Mouse (Mus musculus): Measurements from ENCODE around the gene Ispd.
A peak's percentile ranks its signal among the peaks of the same experiment; 100 is the strongest.

Gene Ispd

DNA sequence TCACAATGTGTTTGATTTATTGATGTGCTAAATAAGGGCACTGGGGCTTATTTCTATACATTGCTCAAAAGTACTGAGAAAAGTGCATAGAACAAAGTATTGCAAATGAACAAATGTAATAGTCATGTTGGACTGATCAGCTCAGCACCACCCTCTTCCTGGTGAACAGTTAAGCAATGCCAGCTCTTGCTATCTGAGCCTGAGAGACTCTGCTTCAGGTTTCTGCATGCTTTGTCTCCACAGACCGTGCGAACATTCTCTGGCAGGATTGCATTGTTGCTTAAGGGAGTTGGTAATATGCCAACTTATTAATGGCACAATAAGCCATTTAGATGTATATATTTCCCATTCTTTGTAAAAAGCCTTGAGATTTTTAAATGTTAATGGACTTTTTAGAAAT is 182.9 kb downstream of the Ispd start:
- no peak for DNase-seq (ENCODE audit: low read depth)

DNA sequence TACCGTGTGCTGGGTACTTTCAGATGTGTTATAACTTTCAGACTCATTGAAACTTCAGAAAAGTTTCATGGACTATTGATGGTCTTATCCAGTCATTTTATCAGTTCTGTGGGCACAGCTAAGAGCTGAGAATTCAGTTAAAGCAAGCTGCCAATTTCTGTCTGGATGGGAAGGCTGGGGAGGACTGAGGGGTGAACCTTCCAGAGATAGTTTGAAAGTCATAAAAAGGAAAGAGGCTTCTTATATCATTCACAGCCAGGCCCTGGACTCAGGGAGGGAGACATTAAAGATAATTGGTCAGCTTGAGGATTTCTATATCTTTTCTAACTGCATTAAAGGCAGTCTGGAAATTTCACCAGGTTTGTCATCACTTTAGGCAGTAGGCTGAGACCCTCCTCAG is 185.7 kb downstream of the Ispd start:
- DNase-seq (ENCODE audit: low read depth) = no peak

DNA sequence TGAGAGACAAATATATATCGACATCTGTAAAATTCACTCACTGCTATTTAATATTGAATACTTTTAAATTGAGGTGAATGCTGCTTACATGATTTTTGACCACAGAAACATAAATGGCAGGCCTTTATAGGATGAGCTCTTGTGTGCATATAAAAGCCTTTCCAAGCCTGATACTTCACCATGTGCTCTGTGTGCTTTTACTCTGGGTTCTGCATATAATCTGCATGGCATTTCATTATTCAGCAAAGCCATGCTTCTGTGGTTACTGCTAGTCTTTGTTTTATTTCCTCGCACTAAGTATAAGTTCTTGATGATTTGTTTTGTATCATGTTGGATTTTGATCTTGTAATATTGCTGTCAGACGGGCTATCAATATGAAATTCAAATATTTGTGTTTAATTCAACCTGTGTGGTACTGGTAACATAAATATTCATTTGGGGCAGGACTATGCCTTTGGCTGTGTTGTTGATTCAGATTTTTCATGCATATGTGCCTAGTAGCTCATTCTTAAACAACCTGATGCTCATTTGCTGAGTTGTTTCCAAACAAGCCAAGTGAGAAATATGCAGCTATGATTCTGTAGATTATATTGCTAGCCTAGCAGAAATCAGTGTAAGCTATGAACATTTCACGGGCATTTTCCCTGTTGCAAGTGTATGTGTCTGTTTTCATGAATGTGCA is 189.3 kb downstream of the Ispd start:
- DNase-seq (ENCODE audit: low read depth) = no peak

DNA sequence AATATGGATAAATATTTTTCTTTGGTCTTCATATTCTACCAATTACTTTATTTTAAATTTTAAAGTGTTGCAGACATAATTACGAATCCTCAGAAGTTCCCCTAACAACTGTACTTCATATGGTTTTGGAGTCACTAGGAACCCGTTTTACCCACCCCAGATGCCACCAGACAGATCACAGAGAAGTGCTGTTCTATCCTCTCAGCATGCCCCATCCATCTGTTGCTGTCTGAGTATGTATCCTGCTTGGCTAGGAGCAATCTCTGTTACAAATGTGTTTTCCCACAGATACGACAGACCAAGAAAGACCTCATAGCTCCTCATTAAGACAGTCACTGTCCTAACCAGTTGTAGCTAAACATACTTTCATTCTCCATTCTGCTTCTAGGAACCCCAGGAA is 203.6 kb downstream of the Ispd start:
- no peak for DNase-seq (ENCODE audit: low read depth)

DNA sequence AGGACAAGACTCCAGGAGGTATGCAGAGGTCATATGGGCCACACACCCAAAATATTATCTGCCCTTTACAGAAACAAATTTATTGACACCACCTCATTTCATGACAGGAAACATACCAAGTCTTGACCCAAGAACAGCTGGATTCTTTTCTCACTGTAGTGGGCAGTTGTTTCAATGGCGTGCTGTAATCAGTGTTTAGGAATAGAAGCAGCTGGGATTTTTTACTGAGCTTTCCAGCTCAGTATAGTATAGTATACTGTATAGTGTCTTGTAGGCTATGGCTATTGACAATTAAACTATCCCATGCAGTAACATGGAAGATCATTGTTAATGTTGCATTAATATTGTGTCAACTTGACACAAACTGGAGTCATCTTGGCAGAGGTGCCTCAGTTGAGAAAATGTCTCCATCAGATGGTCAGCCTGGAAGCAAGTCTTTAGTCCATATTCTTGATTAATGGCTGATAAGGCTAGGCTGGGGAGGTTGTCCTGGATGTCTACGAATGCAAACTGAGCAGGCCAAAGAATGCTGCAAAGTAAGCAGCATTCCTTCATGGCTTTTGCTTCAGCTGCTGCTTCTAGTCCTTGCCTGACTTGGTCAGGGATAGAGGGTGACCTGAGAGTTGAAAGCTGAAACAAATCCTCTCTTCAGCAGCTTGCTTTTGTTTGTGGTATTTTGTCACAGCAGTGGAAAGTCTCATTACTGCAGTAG is 216.4 kb downstream of the Ispd start:
- DNase-seq (ENCODE audit: low read depth) = no peak

DNA sequence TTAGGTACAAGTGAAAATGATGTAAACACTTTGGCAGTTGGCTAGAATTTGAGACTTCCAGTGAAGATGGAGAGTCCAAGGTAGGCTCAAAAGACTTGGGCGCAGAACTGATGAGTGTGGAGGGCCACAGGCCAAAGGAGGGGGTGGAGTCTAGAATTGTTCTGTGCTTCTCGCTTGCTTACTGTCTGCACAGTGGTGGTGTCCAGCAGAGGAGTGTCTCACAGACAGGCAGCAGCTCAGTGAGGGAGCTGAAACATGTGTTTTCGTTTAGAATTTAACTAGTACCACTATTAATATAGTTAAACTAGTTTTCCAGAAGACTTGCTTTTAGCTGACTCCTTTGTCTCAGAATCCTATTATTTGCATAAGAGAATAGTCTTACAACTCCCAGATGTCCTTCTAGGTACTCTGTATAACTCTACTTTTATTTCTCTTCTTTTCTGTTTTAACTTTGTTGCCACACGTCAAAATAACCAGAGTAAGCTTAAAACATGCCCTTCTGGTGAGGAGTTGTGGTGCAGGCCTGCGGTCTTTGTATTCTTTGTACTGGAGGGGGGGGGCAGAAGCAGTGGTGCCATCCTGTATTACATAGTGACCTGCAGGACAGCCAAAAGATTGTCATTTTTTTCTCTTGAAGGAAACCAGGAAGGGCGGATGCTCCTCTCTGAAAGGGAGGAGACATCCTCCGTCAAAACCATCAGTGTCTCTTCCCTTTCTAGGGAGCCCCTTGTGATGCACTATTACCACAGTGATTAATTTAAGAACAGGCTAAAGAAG is 240.9 kb downstream of the Ispd start:
- DNase-seq (ENCODE audit: low read depth) = no peak

DNA sequence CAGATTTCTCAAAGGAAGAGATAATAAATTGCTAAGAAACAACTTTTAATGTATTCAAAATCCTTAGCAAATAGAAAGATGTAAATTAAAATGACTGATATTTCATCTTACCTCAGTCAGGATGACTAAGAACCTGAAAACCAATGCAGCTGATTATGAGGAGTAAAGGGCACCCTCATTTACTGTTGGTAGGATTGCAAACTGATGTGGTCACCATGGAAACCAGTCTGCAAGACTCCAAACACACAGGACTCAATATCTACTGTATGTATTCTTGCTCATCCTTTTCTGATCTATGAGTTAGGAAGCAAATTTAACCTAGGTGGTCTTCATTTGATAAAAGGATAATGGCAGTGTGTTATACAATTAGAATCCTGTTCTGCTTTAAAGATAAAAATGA is 246.0 kb downstream of the Ispd start:
- no peak for DNase-seq (ENCODE audit: low read depth)

DNA sequence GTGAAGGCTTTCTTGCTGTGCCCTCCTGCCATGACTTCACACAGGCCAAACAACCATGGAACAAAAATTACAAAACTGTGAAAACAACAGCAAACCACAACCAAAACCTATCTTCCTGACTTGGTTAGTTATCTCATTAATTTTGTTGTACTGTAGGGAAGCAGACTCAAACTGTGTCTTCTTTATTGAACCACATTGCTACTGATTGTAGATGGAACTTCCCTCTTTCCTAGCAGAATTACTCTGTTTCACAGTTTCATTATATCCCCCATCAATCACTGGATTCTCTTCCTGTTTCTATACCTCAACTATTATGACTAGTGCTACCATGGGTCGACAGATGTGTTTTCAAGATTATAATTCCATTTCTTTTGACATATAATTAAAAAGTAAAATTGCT is 251.2 kb downstream of the Ispd start:
- DNase-seq (ENCODE audit: low read depth) = no peak

DNA sequence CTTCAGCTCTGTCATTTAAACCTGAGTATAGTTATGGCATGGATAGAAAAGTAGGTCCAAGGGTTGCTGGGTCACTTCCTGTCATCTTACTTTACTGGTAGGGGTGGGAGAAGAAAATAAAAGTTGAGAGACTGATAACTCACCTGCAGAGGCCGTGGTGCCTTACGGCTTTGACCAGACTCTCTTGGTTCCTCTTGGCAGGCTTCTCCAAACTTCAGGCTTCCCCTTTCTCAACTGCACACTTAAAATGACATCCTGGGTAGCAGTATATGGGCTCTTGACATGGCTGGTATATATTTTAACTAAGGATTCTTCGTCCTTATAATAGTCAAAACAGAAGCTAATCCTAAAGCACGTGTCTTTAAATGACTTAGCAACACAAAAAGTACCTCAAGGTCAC is 266.3 kb downstream of the Ispd start:
- no peak for DNase-seq (ENCODE audit: low read depth)

DNA sequence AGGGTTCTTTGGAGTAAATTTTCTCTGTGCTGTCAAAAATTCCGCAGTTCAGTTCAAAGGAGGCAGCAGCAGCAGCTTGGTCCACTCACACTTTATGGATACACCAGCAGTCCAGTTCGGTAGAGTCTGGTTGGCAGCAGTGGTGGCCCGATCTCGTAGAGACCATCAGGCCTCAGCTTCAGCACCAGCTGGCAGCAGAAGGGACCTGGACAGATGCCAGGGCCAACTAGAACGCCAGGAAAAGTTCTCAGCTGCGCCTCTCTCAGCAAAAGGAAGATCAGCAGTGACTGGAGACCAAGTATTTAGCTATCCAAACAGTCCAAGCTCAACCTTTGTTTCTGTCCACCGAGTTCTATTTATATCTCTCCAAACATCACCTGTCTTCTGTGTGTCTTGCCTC is 281.2 kb downstream of the Ispd start:
- no peak for DNase-seq (ENCODE audit: low read depth)

DNA sequence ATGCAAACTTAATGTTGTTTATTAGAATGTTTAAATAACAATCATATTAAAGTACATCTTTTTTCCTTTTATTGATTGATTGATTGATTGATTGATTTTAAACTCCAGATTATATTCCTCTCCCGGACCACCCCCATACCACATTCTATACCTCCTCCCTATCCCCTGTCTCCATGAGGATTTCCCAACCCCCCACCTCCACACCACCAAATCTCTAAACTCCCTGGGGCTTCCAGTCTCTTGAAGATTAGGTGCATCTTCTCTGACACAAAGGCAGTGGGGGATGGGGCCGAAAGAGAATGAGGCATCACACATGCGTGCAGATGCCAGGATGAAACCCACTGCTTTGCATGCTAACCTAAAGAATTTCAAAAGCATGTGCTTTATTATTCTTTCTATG is 283.5 kb downstream of the Ispd start:
- DNase-seq (ENCODE audit: low read depth) = no peak

DNA sequence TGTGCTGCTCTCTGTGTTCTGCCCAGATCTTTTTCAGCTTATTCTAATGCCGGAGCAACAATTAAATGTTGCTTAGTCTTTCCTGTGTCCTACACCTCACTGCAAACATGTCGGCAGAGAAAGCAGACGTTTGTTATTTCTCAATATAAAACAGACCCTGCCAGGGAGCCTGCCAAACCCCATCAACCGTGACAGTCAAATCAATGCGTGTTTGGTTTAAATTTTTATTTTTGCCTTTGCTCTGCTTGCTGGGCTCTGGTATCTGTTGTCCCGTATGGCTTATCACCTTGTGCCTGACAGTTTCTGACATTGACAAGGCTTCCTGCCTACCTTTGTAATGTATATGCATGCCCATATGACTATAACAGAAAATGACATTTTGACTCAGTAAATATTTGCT is 285.5 kb downstream of the Ispd start:
- no peak for DNase-seq (ENCODE audit: low read depth)

DNA sequence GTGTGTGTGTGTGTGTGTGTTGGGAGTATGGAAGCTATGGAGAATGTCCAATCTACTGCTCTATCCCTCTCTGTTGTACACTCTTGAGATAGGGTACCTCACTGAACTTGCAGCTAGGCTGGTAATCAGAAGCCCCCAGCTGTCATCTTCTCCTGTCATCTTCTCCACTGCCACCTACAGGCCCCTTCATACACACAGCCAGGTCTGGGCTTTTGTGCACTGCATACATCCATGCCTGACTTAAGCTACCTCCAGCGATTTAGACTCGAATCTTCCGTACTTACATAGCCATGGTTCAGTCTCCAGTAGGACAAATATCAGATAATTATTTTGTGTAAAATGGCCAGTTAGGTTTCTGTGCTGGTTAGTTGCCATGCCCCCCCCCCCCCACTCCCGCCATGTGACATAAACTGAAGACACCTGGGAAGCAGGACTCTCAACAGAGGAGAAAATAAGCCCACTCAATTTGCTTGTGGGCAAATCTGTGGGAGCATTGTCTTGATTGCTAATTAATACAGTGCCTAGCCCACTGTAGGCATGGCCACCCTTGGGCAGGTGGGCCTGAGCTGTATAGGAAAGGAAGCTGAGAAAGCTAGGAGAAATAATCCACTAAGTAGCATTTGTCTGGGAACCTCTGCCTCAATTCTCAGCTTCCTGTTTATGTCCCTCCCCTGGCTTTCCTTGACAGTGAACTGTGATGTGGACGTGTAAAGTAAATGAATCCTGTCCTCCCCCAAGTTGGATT is 289.1 kb downstream of the Ispd start:
- no peak for DNase-seq (ENCODE audit: low read depth)

DNA sequence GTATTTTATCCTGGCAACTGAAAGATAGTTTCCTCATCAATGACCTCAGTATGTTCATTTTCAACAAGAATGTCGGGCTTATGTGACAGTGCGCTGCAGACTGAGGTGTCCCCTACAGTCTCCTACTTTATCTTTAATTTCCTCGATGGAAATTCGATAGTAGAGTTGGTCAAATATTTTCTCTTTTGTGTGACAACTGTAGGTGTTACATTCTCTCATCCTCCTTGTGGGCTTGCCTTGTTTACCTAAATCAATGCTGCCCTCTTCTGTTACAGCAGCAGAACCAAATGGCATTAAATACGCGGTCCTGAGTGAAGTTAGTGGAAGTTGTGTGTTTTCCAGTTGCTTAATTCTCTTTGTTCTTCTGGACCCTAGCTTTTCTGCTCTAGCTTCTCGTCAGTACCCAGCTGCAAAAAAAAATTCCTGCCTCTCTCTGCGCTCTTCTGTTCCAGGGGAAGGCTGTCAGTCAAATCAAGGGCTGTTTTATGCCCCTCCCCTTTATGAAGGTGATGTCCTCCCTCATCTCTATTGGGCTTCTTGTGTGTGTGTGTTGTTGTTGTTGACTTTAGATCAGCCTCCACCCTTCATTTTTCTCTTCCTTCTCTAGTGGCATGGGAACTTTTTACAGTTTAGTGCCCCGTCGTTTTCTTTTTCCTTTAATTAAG is 289.8 kb downstream of the Ispd start:
- peak; percentile 10 for DNase-seq (ENCODE audit: low read depth)

DNA sequence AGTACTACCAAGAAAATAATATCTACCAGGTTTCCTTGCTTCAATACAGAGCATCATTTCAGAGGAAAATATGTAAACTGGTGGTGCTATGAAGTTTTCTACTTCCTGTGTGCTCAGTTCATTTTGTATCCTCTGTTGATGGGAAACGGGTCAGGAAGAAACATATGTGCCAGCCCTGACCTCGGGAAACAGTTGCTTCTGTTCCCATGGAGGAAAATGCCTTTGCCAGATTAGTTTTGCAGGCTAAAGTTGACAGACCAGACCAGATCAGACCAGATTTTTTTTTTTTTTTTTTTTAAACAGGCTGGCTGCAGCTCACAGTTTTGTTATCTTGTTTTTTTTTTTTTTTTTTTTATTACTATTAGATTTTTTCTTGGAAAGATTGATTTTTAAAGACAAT is 293.2 kb downstream of the Ispd start:
- DNase-seq (ENCODE audit: low read depth) = no peak

DNA sequence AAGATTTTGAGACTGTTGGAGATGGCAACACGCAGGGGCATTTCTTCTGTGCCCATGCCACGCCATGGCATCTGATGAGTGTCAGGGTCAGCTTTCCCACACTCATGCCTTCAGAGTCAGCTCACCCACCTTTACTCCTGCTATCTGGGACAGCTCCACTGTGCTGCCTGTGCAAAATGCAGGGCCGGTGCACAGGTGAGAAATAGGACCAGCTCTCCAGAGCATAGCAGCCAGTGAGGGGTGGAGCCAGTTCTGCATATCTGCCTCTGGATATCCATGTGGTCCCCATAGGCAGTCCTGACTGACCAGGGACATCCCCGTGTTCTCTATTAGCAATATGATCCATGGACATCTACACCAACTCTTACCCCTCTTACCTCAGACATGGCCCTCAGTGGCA is 297.0 kb downstream of the Ispd start:
- DNase-seq (ENCODE audit: low read depth) = no peak

DNA sequence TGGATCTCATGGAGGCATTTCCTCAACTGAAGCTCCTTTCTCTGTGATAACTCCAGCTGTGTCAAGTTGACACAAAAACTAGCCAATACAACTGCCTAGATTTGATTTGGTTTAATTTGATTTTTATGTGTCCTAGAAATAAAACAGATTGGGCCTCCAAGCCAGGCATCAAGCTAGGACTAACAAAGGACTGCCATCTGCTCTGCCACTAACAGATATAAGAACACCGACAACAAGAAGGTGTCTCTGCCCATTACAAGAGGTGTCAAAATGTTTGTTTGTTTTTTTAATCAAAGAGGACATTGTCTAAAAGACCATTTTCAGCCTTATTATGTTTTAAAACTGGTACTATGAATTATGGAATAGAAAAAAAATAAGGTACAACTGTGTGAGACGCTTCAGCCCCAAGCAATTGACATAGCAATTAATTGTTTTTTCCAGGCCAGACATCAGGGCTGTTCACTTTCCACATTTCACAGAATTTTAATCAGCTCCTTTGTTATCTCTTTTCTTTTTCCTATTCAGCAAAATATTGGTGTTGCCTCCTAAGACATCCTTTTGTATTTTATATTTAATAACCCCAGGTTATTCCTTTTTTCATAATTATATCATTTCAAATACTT is 299.7 kb downstream of the Ispd start:
- no peak for DNase-seq (ENCODE audit: low read depth)

DNA sequence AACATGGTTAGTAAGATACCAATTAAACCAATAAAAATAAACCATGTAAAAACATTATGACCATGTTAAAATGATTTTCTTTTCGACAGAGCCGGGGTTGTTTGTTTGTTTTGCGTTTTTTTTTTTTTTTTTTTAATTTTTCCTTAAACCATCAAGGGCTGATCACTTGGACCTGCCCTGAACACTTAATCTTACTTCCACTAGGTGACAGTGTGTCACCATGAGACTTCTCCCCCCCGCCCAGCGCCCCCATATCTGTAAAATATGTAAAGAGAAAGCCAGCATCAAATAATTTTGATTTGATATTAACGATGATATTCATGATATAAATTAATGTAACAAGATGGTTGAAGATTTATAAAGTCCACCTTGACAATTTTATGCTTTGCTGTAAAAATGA is 300.5 kb downstream of the Ispd start:
- DNase-seq (ENCODE audit: low read depth) = no peak

DNA sequence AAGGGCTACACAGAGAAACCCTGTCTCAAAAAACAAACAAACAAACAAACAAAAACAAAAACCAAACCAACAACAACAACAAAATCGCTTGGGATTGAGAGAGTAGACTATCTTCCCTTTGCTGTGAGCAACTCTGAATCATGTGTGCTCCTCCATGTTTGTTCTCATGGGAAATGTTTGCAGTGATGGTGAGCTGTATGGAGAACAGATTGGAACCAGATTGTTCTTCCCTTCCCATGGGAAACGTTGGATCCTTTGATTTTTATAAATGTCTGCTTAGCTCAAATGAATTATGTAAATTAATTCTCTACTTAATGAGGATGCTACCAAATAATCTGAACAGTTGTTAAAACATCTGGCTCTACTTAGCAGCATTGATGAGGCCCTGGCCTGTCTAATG is 312.8 kb downstream of the Ispd start:
- DNase-seq (ENCODE audit: low read depth) = no peak

DNA sequence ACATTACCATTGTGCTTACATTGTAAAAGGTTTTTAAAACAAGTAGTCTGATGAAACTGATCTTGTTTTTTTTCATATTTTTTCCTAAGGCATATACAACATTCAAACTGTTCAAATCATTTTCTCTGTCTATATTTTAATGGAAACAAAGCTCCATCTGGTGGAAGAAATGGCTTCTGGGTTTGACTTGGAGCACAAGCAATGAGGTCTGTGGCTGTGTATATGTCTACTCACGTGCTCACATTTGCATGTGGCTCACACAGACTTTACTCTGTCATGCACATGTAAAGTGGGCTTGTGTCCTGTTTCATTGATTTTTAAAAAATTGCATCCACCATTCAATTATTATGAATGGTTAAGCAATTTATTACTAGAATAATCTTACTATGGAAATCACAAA is 323.1 kb downstream of the Ispd start:
- DNase-seq (ENCODE audit: low read depth) = no peak

DNA sequence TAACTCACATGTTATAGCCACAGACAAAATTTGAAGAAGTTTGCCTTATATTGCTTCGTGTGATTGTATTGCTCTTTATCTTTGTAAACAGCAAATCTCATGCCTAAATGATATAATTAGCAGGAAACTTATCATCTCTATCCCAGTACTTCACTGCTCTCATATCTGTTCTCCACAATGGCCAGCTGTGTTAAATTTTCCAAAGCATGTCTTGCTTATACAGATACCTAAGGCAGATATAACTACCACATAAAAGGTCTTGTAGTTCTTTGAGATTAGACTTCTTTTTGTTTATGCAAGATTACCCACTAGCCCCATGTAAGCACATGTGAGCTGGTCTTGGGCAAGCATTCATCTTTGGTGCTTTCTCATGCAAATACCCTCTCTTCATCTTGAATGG is 327.6 kb downstream of the Ispd start:
- no peak for DNase-seq (ENCODE audit: low read depth)
